ENCODE assay signal across 9 mouse cellular contexts in the genomic region with DNA sequence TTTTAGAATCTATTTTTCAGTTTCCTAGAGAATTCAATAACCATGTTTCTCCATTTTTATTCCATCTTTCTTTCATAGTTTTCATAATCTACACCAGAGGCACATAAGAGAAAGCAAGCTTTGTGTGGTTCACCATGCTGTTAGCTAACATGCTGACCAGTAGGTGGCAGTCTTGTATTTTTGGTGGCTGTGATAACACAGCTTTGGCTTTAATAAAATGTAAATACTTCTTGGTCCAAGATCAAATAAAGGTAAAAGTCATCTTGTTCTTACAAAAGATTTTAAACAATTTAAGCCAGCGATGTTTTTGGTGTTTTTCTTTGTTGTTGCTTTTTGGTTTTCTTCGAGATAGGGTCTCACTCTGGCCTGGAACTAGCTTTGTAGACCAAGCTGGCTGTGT. TPM values are rescaled to one million over a fixed set of nuclear protein-coding genes. Genes with fewer than 3 reads are reported as not detected.
A peak's percentile ranks its signal among the peaks of the same experiment; 100 is the strongest.
DNase-seq lines count a peak whose midpoint lies in the region; ATAC-seq lines count a peak whose summit lies in the region.
"Had no signal": no experiment of that assay in that cellular context is flagged by ENCODE, and none has a peak within 500 bp of the region (broad histone marks: within the 10 kb centered on the region; RNA-seq: fewer than 3 reads in every experiment).

No protein-coding gene starts in this region.

- no peak overlapping the region for H3K4me3 ChIP-seq in liver, embryonic 12.5 days

- no peaks in the 10 kb centered on the region for H3K4me1 ChIP-seq in liver, embryonic 12.5 days

- no peak overlapping the region for H3K4me2 ChIP-seq in liver, embryonic 12.5 days

- WGBS in liver, embryonic 12.5 days (ENCODE audit: insufficient replicate concordance) = 22% methylated on average over 2 of the region's 2 CpGs

- no peak overlapping the region for H3K9ac ChIP-seq in liver, embryonic 12.5 days

- no peak for ATAC-seq in liver, embryonic 12.5 days
- peak; percentile 80 for ATAC-seq in monocyte, adult 5-6 weeks (replicated peaks; ENCODE audit: insufficient number of reproducible peaks, low FRiP score, low TSS enrichment, poor library complexity, severe bottlenecking)

- no peaks in the 10 kb centered on the region for H3K9me3 ChIP-seq in liver, embryonic 12.5 days (replicated peaks)

- peak; percentile 51 for DNase-seq in liver
- DNase-seq in MEL-GATA-1-ER (ENCODE audit: extremely low read depth, low read depth) = peak; percentile 53
- DNase-seq in cerebellum, adult 18-20 months = peak; percentile 36 to 44
- peak; percentile 20 to 60 for DNase-seq in frontal cortex, postnatal 36 days (ENCODE audit: low spot score in 2 of 2)
- peak; percentile 19 for DNase-seq in left cerebral cortex, adult 11 months (ENCODE audit: low spot score)
- no peak for DNase-seq in ovary, postnatal 10 days (ENCODE audit: low spot score)

- no peaks in the 10 kb centered on the region for H3K36me3 ChIP-seq in liver, embryonic 12.5 days

- no peaks in the 10 kb centered on the region for H3K27me3 ChIP-seq in liver, embryonic 12.5 days (replicated peaks)

- H3K27ac ChIP-seq in liver, embryonic 12.5 days = no peak overlapping the region

RNA-seq across cellular contexts. Expression of a gene that starts 14.3 kb away (rescaled TPM):
- polyA plus RNA-seq in liver, embryonic 12.5 days (2016; fragmentation: Nextera tagmentation; extraction: Ambion mirVana) = 0.35 and 0.43 TPM in 2 replicates
- total RNA-seq in monocyte, adult 5-6 weeks (2017) = not detected in 3 replicates

RNA-seq across cellular contexts. Expression of a gene that starts 22.8 kb away (rescaled TPM):
- polyA plus RNA-seq in liver, embryonic 12.5 days (2016; fragmentation: Nextera tagmentation; extraction: Ambion mirVana) = not detected in 2 replicates
- not detected in 3 replicates for total RNA-seq in monocyte, adult 5-6 weeks (2017)
- total RNA-seq: gastrocnemius, postnatal 4 days had no signal

RNA-seq across cellular contexts. Expression of a gene that starts 29.1 kb away (rescaled TPM):
- 4.9 and 5.8 TPM in 2 replicates for polyA plus RNA-seq in liver, embryonic 12.5 days (2016; fragmentation: Nextera tagmentation; extraction: Ambion mirVana)
- total RNA-seq in monocyte, adult 5-6 weeks (2017) = 55.4 to 86.3 TPM (median 64.8 TPM) in 3 replicates

RNA-seq across cellular contexts. Expression of a gene that starts 30.3 kb away (rescaled TPM):
- 5.5 and 6.8 TPM in 2 replicates for polyA plus RNA-seq in liver, embryonic 12.5 days (2016; fragmentation: Nextera tagmentation; extraction: Ambion mirVana)
- 4.6 to 86.2 TPM (median 18.3 TPM) in 3 replicates for total RNA-seq in monocyte, adult 5-6 weeks (2017)

RNA-seq across cellular contexts. Expression of a gene that starts 31.5 kb away (rescaled TPM):
- polyA plus RNA-seq in liver, embryonic 12.5 days (2016; fragmentation: Nextera tagmentation; extraction: Ambion mirVana) = 0.44 and 0.93 TPM in 2 replicates
- 43.2 to 186 TPM (median 59.3 TPM) in 3 replicates for total RNA-seq in monocyte, adult 5-6 weeks (2017)
